In genomic region chrX:48452231-48452890, GRCm38 (mm10) we compare ENCODE assay signal across 8 mouse cellular contexts. TPM values are rescaled to one million over a fixed set of nuclear protein-coding genes. Genes with fewer than 3 reads are reported as not detected.
A peak's percentile ranks its signal among the peaks of the same experiment; 100 is the strongest.
DNase-seq lines count a peak whose midpoint lies in the region; ATAC-seq lines count a peak whose summit lies in the region.

No protein-coding gene starts in this region.

- DNase-seq in kidney, adult 11 months, result no peak
- DNase-seq in induced T-regulatory cell, adult 2 months (ENCODE audit: low read depth), result peak; percentile 50
- DNase-seq in cerebellum, adult 9-11 months, result no peak
- DNase-seq in left cerebral cortex, postnatal 4 days, result no peak
- DNase-seq in left cerebral cortex, adult 11 months (ENCODE audit: low spot score), result no peak

- H3K27me3 ChIP-seq in kidney, embryonic 15.5 days, result peaks cover 4% of the 10 kb centered on the region; the same call in 1 of the 2 replicates
- peaks cover 42% of the 10 kb centered on the region for H3K27me3 ChIP-seq in forebrain, embryonic 12.5 days

- H3K9me3 ChIP-seq in kidney, embryonic 15.5 days (replicated peaks), result no peaks in the 10 kb centered on the region
- no peaks in the 10 kb centered on the region for H3K9me3 ChIP-seq in forebrain, embryonic 12.5 days

- 0 out of 2 replicates have a peak overlapping the region, but pooled peaks have one; percentile 50 for H3K9ac ChIP-seq in kidney, embryonic 15.5 days
- no peak overlapping the region for H3K9ac ChIP-seq in forebrain, embryonic 12.5 days

- no peak for ATAC-seq in kidney, embryonic 15.5 days (replicated peaks; ENCODE audit: low FRiP score)
- no peak for ATAC-seq in forebrain, embryonic 12.5 days (ENCODE audit: low FRiP score)

- no peaks in the 10 kb centered on the region for H3K36me3 ChIP-seq in kidney, embryonic 15.5 days
- no peaks in the 10 kb centered on the region for H3K36me3 ChIP-seq in forebrain, embryonic 12.5 days (replicated peaks)
- no peaks in the 10 kb centered on the region for H3K36me3 ChIP-seq in macrophage (ENCODE audit: inconsistent target)

- H3K4me2 ChIP-seq in kidney, embryonic 15.5 days, result peak overlapping the region; percentile 60
- H3K4me2 ChIP-seq in forebrain, embryonic 12.5 days, result peak overlapping the region; percentile 51

- peaks cover 22% of the 10 kb centered on the region for H3K4me1 ChIP-seq in kidney, embryonic 15.5 days
- no peaks in the 10 kb centered on the region for H3K4me1 ChIP-seq in forebrain, embryonic 12.5 days

- WGBS in kidney, embryonic 15.5 days, result 28% methylated on average over 9 of the region's 9 CpGs
- 39% methylated on average over 9 of the region's 9 CpGs for WGBS in forebrain, embryonic 12.5 days
- WGBS in macrophage (ENCODE audit: missing documents), result 26% methylated on average over 6 of the region's 9 CpGs

- 0 out of 2 replicates have a peak overlapping the region, but pooled peaks have one; percentile 27 for H3K27ac ChIP-seq in kidney, embryonic 15.5 days
- no peak overlapping the region for H3K27ac ChIP-seq in forebrain, embryonic 12.5 days
- peak overlapping the region; percentile 79 for H3K27ac ChIP-seq in macrophage

- H3K79me2 ChIP-seq in macrophage (ENCODE audit: inconsistent target), result peaks cover 57% of the 10 kb centered on the region

- intact Hi-C loops in left cerebral cortex, postnatal 4 days (cut with DNase I), result no loop called here

- peak overlapping the region; percentile 55 for H3K4me3 ChIP-seq in kidney, embryonic 15.5 days (replicated peaks)
- H3K4me3 ChIP-seq in forebrain, embryonic 12.5 days (replicated peaks), result peak overlapping the region; percentile 41
- H3K4me3 ChIP-seq in macrophage (ENCODE audit: inconsistent target), result peak overlapping the region; percentile 47

RNA-seq across cellular contexts. Expression of gene Elf4, which starts 10.6 kb away (rescaled TPM):
- 5.3 and 6.3 TPM in 2 replicates for polyA plus RNA-seq in kidney, embryonic 15.5 days (2015; fragmentation: Nextera tagmentation; extraction: Ambion mirVana)
- polyA plus RNA-seq in forebrain, embryonic 12.5 days (2016; fragmentation: Nextera tagmentation; extraction: Ambion mirVana), result 1.6 and 1.7 TPM in 2 replicates
- 10 to 100 TPM; 31.7 to 79.8 (median 65.5) TPM for total RNA-seq in macrophage (2018; cell fraction: chromatin; rRNA removed)
- total RNA-seq in macrophage (2018; cell fraction: cytosol; rRNA removed), result 10 to 100 TPM; 37.6 to 92.1 (median 58.9) TPM
- 100 to 1,000 TPM in 3 of 26 experiments, 10 to 100 TPM in 23; 38.6 to 108 (median 69.6) TPM for total RNA-seq in macrophage (2018; cell fraction: nucleus; rRNA removed)
- polyA plus RNA-seq in macrophage (2018), result 29.9 to 41.0 TPM (median 37.3 TPM) in 3 replicates
- total RNA-seq in left cerebral cortex, postnatal 4 days (2021), result 1 to 10 TPM; 1.1 to 1.5 TPM
